Mouse (Mus musculus): ENCODE measurements around the gene Nsun7.

GRCm38 (mm10) chr5:66323603-66324002, 63.9 kb downstream of the Nsun7 start:
- TF ChIP-seq CTCF (IDR thresholded peaks at IDR 0.05 in 2 of 3, conservative IDR thresholded peaks at IDR 0.05 in 1 of 3; ENCODE audit: control insufficient read depth in 1 of 3, insufficient read depth in 1 of 3, low read depth in 2 of 3, low read length in 3 of 3, poor library complexity in 1 of 3, severe bottlenecking in 1 of 3) (no peak), MEF2A (IDR thresholded peaks at IDR 0.05; ENCODE audit: extremely low read depth, insufficient replicate concordance, low read depth, low read length, poor library complexity, severe bottlenecking) (no peak), POLR2A (IDR thresholded peaks at IDR 0.05; ENCODE audit: control insufficient read depth in 1 of 2, insufficient read depth in 1 of 2, low read depth in 1 of 2, low read length in 2 of 2, poor library complexity in 1 of 2) (no peak), POLR2AphosphoS5 (IDR thresholded peaks at IDR 0.05; ENCODE audit: borderline replicate concordance, low read depth, low read length) (no peak), POLR2AphosphoS2 (IDR thresholded peaks at IDR 0.05; ENCODE audit: low read length) (no peak), EP300 (IDR thresholded peaks at IDR 0.05; ENCODE audit: low read depth in 1 of 2, low read length in 2 of 2) (no peak), NELFE (IDR thresholded peaks at IDR 0.05; ENCODE audit: low read depth, low read length) (no peak), KAT2A (conservative IDR thresholded peaks at IDR 0.05; ENCODE audit: low read depth, low read length) (no peak), RCOR1 (IDR thresholded peaks at IDR 0.05; ENCODE audit: low read depth, low read length) (no peak), CHD2 (IDR thresholded peaks at IDR 0.05; ENCODE audit: low read length) (no peak), ELF1 (IDR thresholded peaks at IDR 0.05; ENCODE audit: low read depth, low read length) (no peak), TBP (IDR thresholded peaks at IDR 0.05; ENCODE audit: low read depth, low read length) (no peak), USF1 (IDR thresholded peaks at IDR 0.05; ENCODE audit: low read depth, low read length) (no peak), SIN3A (IDR thresholded peaks at IDR 0.05; ENCODE audit: low read length) (no peak)

Measured in MEL (cell line).